Mouse (Mus musculus) heart, adult 2 months (tissue): ENCODE data around the gene Tubb4b.

Experiments
- EP300 ChIP-seq: fragments of 200-500 bp; IDR thresholded peaks from 2 replicates; pipeline ENCODE4 v1.6.1; 2011; ENCODE audit warnings: low read depth, low read length, control low read depth; ENCODE audit not compliant: insufficient read depth
- POLR2A ChIP-seq: fragments of 200-500 bp; IDR thresholded peaks from 2 replicates; pipeline ENCODE4 v1.6.1; 2011; ENCODE audit warnings: mild to moderate bottlenecking, low read depth, low read length, control low read depth; ENCODE audit not compliant: insufficient read depth

GRCm38 (mm10) chr2:25266720-25267119 lies 42.2 kb upstream of the Tubb4b start:
- no peak for TF ChIP-seq EP300
- no peak for TF ChIP-seq POLR2A
